Mouse (Mus musculus): Measurements from ENCODE around the gene Vps26c. TPM values are rescaled to one million over a fixed set of nuclear protein-coding genes. Genes with fewer than 3 reads are reported as not detected.

Vps26c gene
- polyA plus RNA-seq, 1 experiment from 2014 or later, result 53.3 TPM

GRCm38 (mm10) chr16:94566834-94567585 lies 40.4 kb upstream of the Vps26c start:
- 81% methylated on average over 11 of the region's 11 CpGs for WGBS
- no peak overlapping the region for H3K27ac ChIP-seq
- no peak overlapping the region for H3K4me2 ChIP-seq
- H3K9me3 ChIP-seq, result no peaks in the 10 kb centered on the region
- peaks cover 8% of the 10 kb centered on the region for H3K4me1 ChIP-seq
- ATAC-seq (ENCODE audit: low FRiP score), result no peak
- no peaks in the 10 kb centered on the region for H3K36me3 ChIP-seq (replicated peaks)
- H3K27me3 ChIP-seq, result no peaks in the 10 kb centered on the region
- no peak overlapping the region for H3K9ac ChIP-seq
- H3K4me3 ChIP-seq (replicated peaks), result no peak overlapping the region

GRCm38 (mm10) chr16:94566124-94566523 lies 39.5 kb upstream of the Vps26c start:
- 79% methylated on average over 8 of the region's 8 CpGs for WGBS
- Histone ChIP-seq H3K27me3 (no peaks in the 10 kb centered on the region), H3K4me3 (replicated peaks) (no peak overlapping the region), H3K27ac (no peak overlapping the region), H3K9ac (no peak overlapping the region), H3K4me2 (no peak overlapping the region), H3K9me3 (no peaks in the 10 kb centered on the region), H3K36me3 (replicated peaks) (no peaks in the 10 kb centered on the region), H3K4me1 (peaks cover under 1% of the 10 kb centered on the region)
- ATAC-seq (ENCODE audit: low FRiP score), result no peak

GRCm38 (mm10) chr16:94560618-94561017 lies 34.0 kb upstream of the Vps26c start:
- H3K4me3 ChIP-seq (replicated peaks), result no peak overlapping the region
- no peak overlapping the region for H3K4me2 ChIP-seq
- 82% methylated on average over 5 of the region's 5 CpGs for WGBS
- H3K36me3 ChIP-seq (replicated peaks), result no peaks in the 10 kb centered on the region
- no peak for ATAC-seq (ENCODE audit: low FRiP score)
- no peaks in the 10 kb centered on the region for H3K9me3 ChIP-seq
- no peaks in the 10 kb centered on the region for H3K27me3 ChIP-seq
- H3K4me1 ChIP-seq, result no peaks in the 10 kb centered on the region
- H3K9ac ChIP-seq, result no peak overlapping the region
- no peak overlapping the region for H3K27ac ChIP-seq

GRCm38 (mm10) chr16:94559782-94560181 lies 33.2 kb upstream of the Vps26c start:
- 74% methylated on average over 7 of the region's 7 CpGs for WGBS
- H3K27ac ChIP-seq, result no peak overlapping the region
- no peak for ATAC-seq (ENCODE audit: low FRiP score)

GRCm38 (mm10) chr16:94559282-94559681 lies 32.7 kb upstream of the Vps26c start:
- Histone ChIP-seq H3K4me1 (no peaks in the 10 kb centered on the region), H3K4me3 (replicated peaks) (no peak overlapping the region), H3K27ac (no peak overlapping the region), H3K9me3 (0 out of 2 replicates have a peak, but pooled peaks cover 2% of the 10 kb centered on the region), H3K9ac (no peak overlapping the region), H3K27me3 (no peaks in the 10 kb centered on the region), H3K4me2 (no peak overlapping the region), H3K36me3 (replicated peaks) (no peaks in the 10 kb centered on the region)
- ATAC-seq (ENCODE audit: low FRiP score), result no peak
- WGBS, result 78% methylated on average over 7 of the region's 7 CpGs

More at GRCm38 (mm10) chr16:94559782-94560181, 33.2 kb upstream of the Vps26c start:
- H3K27me3 ChIP-seq, result no peaks in the 10 kb centered on the region
- no peak overlapping the region for H3K4me2 ChIP-seq
- H3K4me3 ChIP-seq (replicated peaks), result no peak overlapping the region
- H3K4me1 ChIP-seq, result no peaks in the 10 kb centered on the region
- H3K36me3 ChIP-seq (replicated peaks), result no peaks in the 10 kb centered on the region
- no peaks in the 10 kb centered on the region for H3K9me3 ChIP-seq
- H3K9ac ChIP-seq, result no peak overlapping the region

- Histone ChIP-seq H3K4me3 (replicated peaks) (no peak overlapping the region), H3K36me3 (replicated peaks) (no peaks in the 10 kb centered on the region), H3K9ac (no peak overlapping the region), H3K27me3 (no peaks in the 10 kb centered on the region), H3K9me3 (0 out of 2 replicates have a peak, but pooled peaks cover 2% of the 10 kb centered on the region), H3K4me2 (no peak overlapping the region), H3K27ac (no peak overlapping the region), H3K4me1 (no peaks in the 10 kb centered on the region)
- no peak for ATAC-seq (ENCODE audit: low FRiP score)
- WGBS, result 89% methylated on average over 5 of the region's 5 CpGs
Measured at GRCm38 (mm10) chr16:94556228-94556627, 29.6 kb upstream of the Vps26c start.

GRCm38 (mm10) chr16:94555346-94555745 lies 28.7 kb upstream of the Vps26c start:
- Histone ChIP-seq H3K9me3 (0 out of 2 replicates have a peak, but pooled peaks cover 2% of the 10 kb centered on the region), H3K9ac (no peak overlapping the region), H3K4me3 (replicated peaks) (no peak overlapping the region), H3K27ac (no peak overlapping the region), H3K4me2 (no peak overlapping the region), H3K4me1 (no peaks in the 10 kb centered on the region), H3K27me3 (no peaks in the 10 kb centered on the region), H3K36me3 (replicated peaks) (no peaks in the 10 kb centered on the region)
- ATAC-seq (ENCODE audit: low FRiP score), result no peak
- WGBS, result 88% methylated on average over 7 of the region's 7 CpGs

GRCm38 (mm10) chr16:94551934-94552333 lies 25.3 kb upstream of the Vps26c start:
- Histone ChIP-seq H3K27me3 (no peaks in the 10 kb centered on the region), H3K4me2 (no peak overlapping the region), H3K36me3 (replicated peaks) (no peaks in the 10 kb centered on the region), H3K4me3 (replicated peaks) (no peak overlapping the region), H3K9ac (no peak overlapping the region), H3K27ac (no peak overlapping the region), H3K9me3 (0 out of 2 replicates have a peak, but pooled peaks cover 2% of the 10 kb centered on the region), H3K4me1 (no peaks in the 10 kb centered on the region)
- no peak for ATAC-seq (ENCODE audit: low FRiP score)

GRCm38 (mm10) chr16:94549813-94550212 lies 23.2 kb upstream of the Vps26c start:
- Histone ChIP-seq H3K27me3 (no peaks in the 10 kb centered on the region), H3K9me3 (0 out of 2 replicates have a peak, but pooled peaks cover 2% of the 10 kb centered on the region), H3K4me3 (replicated peaks) (no peak overlapping the region), H3K4me2 (no peak overlapping the region), H3K36me3 (replicated peaks) (no peaks in the 10 kb centered on the region), H3K9ac (no peak overlapping the region), H3K27ac (no peak overlapping the region), H3K4me1 (no peaks in the 10 kb centered on the region)
- WGBS, result 80% methylated on average over 10 of the region's 10 CpGs
- no peak for ATAC-seq (ENCODE audit: low FRiP score)

- 68% methylated on average over 8 of the region's 8 CpGs for whole genome bisulfite sequencing
- no peak overlapping the region for H3K27ac ChIP-seq
- no peaks in the 10 kb centered on the region for H3K9me3 ChIP-seq
- H3K4me1 ChIP-seq, result no peaks in the 10 kb centered on the region
- H3K9ac ChIP-seq, result no peak overlapping the region
- no peak overlapping the region for H3K4me2 ChIP-seq
- no peak for ATAC-seq (ENCODE audit: low FRiP score)
- no peaks in the 10 kb centered on the region for H3K27me3 ChIP-seq
- no peak overlapping the region for H3K4me3 ChIP-seq (replicated peaks)
- no peaks in the 10 kb centered on the region for H3K36me3 ChIP-seq (replicated peaks)
Measured at GRCm38 (mm10) chr16:94545781-94546562, 19.3 kb upstream of the Vps26c start.

- no peak overlapping the region for H3K27ac ChIP-seq
- no peak for ATAC-seq (ENCODE audit: low FRiP score)
- H3K4me2 ChIP-seq, result no peak overlapping the region
- H3K27me3 ChIP-seq, result no peaks in the 10 kb centered on the region
- 75% methylated on average over 11 of the region's 11 CpGs for WGBS
- H3K4me3 ChIP-seq (replicated peaks), result no peak overlapping the region
- no peaks in the 10 kb centered on the region for H3K9me3 ChIP-seq
- no peaks in the 10 kb centered on the region for H3K36me3 ChIP-seq (replicated peaks)
- H3K4me1 ChIP-seq, result no peaks in the 10 kb centered on the region
- no peak overlapping the region for H3K9ac ChIP-seq
Measured at GRCm38 (mm10) chr16:94544540-94545105, 18.0 kb upstream of the Vps26c start.

GRCm38 (mm10) chr16:94542898-94543297 lies 16.3 kb upstream of the Vps26c start:
- 92% methylated on average over 8 of the region's 8 CpGs for WGBS
- no peak overlapping the region for H3K4me3 ChIP-seq (replicated peaks)
- H3K27ac ChIP-seq, result no peak overlapping the region
- no peak overlapping the region for H3K9ac ChIP-seq
- H3K36me3 ChIP-seq (replicated peaks), result no peaks in the 10 kb centered on the region
- no peak overlapping the region for H3K4me2 ChIP-seq
- no peaks in the 10 kb centered on the region for H3K4me1 ChIP-seq
- H3K9me3 ChIP-seq, result no peaks in the 10 kb centered on the region
- ATAC-seq (ENCODE audit: low FRiP score), result no peak
- no peaks in the 10 kb centered on the region for H3K27me3 ChIP-seq

Measured in forebrain, embryonic 12.5 days (tissue).